Mouse (Mus musculus) 3T3-L1 (cell line): ENCODE measurements around the gene D630023F18Rik.

Source experiments
- DNase-seq: peaks from one replicate; pipeline ENCODE4 v3.0.0-alpha.2; 2015; ENCODE audit warnings: low read depth, low spot score

Gene D630023F18Rik

GRCm38 (mm10) chr1:65122574-65123372 is at the start of gene D630023F18Rik:
D630023F18Rik (minus strand) TSS chr1:65123214.
- peak; percentile 37 for DNase-seq

- no peak for DNase-seq
Observed at GRCm38 (mm10) chr1:65171579-65171978, 48.6 kb upstream of the D630023F18Rik start.

DNA sequence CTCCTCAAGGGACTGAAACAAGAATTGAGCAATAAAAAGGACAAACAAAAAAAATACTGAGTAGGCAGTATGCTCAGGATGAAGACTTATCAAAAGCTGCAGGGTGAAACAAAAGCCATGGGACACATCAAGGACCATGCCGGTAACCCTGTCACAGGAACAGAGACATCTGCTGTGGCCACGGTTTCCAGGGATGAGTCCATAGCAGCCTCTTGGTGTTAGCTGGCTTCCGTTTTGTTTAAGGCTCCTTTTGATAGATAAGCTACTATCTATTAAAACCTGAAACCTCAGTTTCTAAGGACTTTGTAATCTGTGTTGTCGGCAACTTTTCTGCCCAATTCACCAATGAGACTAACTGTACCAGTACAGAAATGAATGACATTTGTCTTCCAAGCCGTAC is 46.9 kb upstream of the D630023F18Rik start:
- no peak for DNase-seq

DNA sequence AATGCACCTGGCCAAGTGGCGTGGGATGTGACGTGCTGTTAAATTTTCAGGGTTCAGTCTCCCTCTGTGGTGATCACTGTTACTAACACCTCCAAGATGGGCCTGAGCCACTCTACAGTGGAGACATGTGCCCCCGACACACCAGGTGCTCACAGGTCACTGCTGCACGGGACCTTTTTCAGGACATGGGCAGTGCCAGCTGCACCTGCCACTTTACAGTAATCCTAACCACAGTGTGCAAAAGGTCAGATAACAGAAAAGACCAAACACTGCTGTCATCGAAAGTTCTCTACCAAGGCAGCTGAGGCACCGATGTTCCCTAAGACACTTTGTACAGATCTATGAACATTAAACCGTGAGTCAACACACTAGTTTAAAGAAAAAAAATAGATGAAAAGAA is 46.5 kb upstream of the D630023F18Rik start:
- DNase-seq = no peak

DNA sequence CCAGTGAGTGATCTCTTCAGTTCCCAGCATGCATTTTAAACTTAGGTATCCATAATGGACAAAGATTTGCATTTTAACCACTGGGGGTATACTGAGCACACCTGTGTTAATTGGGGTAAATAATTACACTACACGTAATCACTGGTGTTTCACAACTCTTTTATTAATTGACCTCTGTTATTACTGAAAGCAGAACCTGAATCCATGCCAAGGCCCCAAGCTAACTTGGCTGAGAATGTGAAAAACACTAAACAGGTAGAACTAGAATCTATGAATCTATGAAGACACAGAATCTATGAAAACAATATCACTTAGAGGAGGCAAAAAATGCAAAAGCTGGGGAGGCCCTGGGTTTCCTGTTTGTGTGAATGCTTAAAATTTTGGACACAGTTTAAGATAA is 44.5 kb upstream of the D630023F18Rik start:
- no peak for DNase-seq

GRCm38 (mm10) chr1:65162210-65162609 is 39.2 kb upstream of the D630023F18Rik start:
- no peak for DNase-seq

DNA sequence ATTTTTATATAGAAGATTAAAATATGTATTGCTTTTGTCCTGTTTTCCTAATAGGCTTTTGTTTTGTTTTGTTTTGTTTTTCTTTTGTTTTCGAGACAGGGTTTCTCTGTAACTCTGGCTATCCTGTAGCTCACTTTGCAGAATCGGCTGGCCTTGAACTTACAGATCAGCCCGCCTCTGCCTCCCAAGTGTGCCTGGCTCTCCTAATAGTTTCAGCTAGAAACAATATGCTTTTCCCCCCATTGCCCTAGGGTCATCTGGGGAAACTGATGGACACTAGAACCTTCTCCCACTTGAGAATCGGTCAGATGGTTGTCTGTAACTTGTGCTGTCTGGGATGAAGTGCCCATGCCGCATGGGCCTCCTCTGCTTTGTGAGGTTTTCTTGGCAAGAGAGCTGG is 33.1 kb upstream of the D630023F18Rik start:
- no peak for DNase-seq

GRCm38 (mm10) chr1:65154814-65155213 is 31.8 kb upstream of the D630023F18Rik start:
- peak; percentile 93 for DNase-seq

DNA sequence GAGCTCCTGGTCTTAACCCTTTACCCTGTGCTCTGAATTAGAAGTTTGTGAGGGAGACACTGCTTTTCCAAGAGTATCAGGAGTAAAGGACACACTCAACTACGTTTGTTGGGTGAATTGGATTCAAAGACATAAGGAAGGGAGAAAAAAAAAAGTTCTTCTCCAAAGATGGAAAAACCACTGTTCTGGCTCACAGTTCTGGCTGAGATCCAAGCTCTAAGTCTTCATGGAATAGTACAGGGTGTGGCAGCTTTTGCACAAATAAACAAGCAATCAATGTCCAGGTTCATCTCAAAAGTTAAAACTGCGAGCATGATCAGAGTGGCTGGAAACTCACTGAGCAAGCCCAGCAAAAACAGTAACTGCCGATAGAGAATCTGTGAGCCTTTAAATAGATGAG is 25.0 kb upstream of the D630023F18Rik start:
- DNase-seq = peak; percentile 54

- DNase-seq = no peak
Observed at GRCm38 (mm10) chr1:65147326-65147725, 24.3 kb upstream of the D630023F18Rik start.

DNA sequence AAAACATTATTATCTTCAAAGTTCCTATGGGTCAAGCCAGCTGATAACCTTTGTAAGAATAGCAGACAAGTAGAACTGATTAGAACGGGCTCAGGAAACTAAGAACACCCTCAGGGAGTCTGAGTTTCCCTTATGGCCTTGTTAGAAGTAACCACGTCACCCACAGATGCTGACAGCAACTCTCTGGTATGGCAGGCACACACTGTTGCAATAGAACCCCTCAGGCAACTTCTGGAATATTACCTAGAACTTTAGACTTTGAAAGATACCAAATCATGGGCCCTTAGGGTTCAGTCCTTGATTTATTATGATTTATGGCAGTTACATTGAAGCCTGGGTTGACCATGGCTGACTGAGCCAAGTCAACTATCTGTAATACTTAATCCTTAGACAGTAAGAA is 23.6 kb upstream of the D630023F18Rik start:
- DNase-seq = peak; percentile 88

DNA sequence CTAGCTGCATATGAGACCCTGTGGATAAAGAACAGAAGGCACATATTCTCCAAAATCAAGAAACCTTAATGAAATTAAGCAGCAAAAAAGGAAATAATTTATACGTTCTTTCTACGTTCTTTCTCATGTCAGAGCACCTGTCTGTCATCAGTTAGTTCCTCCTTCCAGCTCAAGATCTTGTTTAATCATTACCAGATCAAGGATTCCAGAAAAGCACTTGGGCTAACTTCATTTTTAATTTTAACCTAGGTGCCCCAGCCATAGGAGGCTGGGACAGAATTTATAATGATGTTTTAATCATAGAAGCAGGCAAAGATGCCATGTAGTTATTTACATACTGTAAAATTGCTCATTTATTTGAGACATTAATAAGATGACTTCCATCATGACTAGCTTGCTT is 21.8 kb upstream of the D630023F18Rik start:
- no peak for DNase-seq

GRCm38 (mm10) chr1:65137560-65137959 is 14.5 kb upstream of the D630023F18Rik start:
- no peak for DNase-seq

GRCm38 (mm10) chr1:65132833-65133232 is 9.8 kb upstream of the D630023F18Rik start:
- DNase-seq = no peak

GRCm38 (mm10) chr1:65131671-65132070 is 8.7 kb upstream of the D630023F18Rik start:
- DNase-seq = no peak

GRCm38 (mm10) chr1:65130226-65130625 is 7.2 kb upstream of the D630023F18Rik start:
- no peak for DNase-seq

GRCm38 (mm10) chr1:65129634-65130180 is 6.7 kb upstream of the D630023F18Rik start:
- DNase-seq = no peak

DNA sequence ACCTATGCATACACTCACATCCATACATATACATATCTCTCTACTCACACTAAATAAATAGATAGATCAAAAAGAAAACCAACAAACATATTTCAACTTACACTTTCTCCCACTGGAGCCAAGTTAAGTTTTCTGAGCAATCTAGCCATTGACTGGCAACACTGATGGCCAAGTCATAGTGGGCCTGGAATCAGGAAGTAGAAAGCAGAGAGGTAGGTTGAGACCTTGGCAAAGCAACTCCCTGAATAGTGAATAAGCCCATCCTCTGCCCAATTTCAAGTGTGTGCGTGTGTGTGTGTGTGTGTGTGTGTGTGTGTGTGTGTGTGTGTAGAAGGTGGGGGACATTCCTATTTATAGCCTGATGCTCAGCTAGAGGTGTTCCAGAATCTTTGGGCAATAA is 3.6 kb downstream of the D630023F18Rik start, which contains the start of gene Gm28845:
Gene Gm28845, minus strand, starts transcription at position 121 of the 400 bp plus-strand sequence.
- DNase-seq = no peak

- peak; percentile 46 for DNase-seq
Observed at GRCm38 (mm10) chr1:65118150-65118913, 4.7 kb downstream of the D630023F18Rik start.

GRCm38 (mm10) chr1:65113536-65114172 is 9.4 kb downstream of the D630023F18Rik start:
- peak; percentile 66 for DNase-seq

DNA sequence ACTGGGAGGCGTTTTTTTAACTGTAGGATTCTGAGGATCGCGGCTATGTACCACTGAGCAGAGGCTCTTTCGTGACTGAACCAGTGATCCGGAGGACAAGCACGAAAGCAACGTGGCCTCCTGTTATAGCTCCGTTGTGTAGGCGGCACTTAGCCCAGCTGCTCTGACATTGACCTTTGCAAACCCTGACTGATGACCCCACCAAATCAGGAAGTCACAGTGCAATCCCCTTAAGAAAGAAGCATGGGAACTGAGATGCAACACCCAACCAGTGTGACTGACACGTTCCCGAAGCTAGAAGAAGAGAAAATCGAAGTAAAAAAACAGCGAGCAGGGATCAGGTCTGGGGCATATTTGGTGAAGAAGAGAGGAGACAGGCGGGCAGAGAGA is 10.2 kb downstream of the D630023F18Rik start:
- DNase-seq = no peak
